Comparison of ENCODE assay signal across 32 mouse cellular contexts in genomic region chr2:72985516-72985915, GRCm38 (mm10). TPM values are rescaled to one million over a fixed set of nuclear protein-coding genes. Genes with fewer than 3 reads are reported as not detected.
DNase-seq lines count a peak whose midpoint lies in the region; ATAC-seq lines count a peak whose summit lies in the region.
"Had no signal": no experiment of that assay in that cellular context is flagged by ENCODE, and none has a peak within 500 bp of the region (broad histone marks: within the 10 kb centered on the region; RNA-seq: fewer than 3 reads in every experiment).

No protein-coding gene starts in this region.

- H3K4me2 ChIP-seq in heart, embryonic 12.5 days, result no peak overlapping the region
- H3K4me2 ChIP-seq in midbrain, embryonic 11.5 days, result no peak overlapping the region
- H3K4me2 ChIP-seq: embryonic facial prominence, embryonic 12.5 days had no signal

- H3K4me1 ChIP-seq in heart, embryonic 12.5 days (replicated peaks), result no peaks in the 10 kb centered on the region
- peaks cover 2% of the 10 kb centered on the region; the same call in 1 of the 2 replicates for H3K4me1 ChIP-seq in midbrain, embryonic 11.5 days (ENCODE audit: control insufficient read depth, insufficient read depth, low read length)
- H3K4me1 ChIP-seq: embryonic facial prominence, embryonic 12.5 days had no signal

- no peak for ATAC-seq in heart, embryonic 12.5 days (ENCODE audit: insufficient number of reproducible peaks, low FRiP score)
- ATAC-seq in midbrain, embryonic 11.5 days (ENCODE audit: low FRiP score), result no peak
- ATAC-seq: activated CD4-positive, CD25-positive, alpha-beta regulatory T cell, adult 4 months; CD4-positive, CD25-positive, alpha-beta regulatory T cell, adult 4 months; forebrain, embryonic 14.5 days; forebrain, embryonic 16.5 days; Patski had no signal

- H3K27ac ChIP-seq in heart, embryonic 12.5 days (ENCODE audit: poor library complexity, severe bottlenecking), result no peak overlapping the region
- H3K27ac ChIP-seq in macrophage, result peak overlapping the region; percentile 84; the same call in 1 of the 2 replicates
- H3K27ac ChIP-seq in midbrain, embryonic 11.5 days (ENCODE audit: low read depth, low read length), result no peak overlapping the region
- H3K27ac ChIP-seq: embryonic facial prominence, embryonic 10.5 days; embryonic facial prominence, embryonic 12.5 days had no signal

- WGBS in heart, embryonic 12.5 days, result 61% methylated on average over 1 of the region's 1 CpGs
- 100% methylated on average over 1 of the region's 1 CpGs for WGBS in macrophage (ENCODE audit: missing documents)
- WGBS in midbrain, embryonic 11.5 days, result 41% methylated on average over 1 of the region's 1 CpGs

- H3K4me3 ChIP-seq in heart, embryonic 12.5 days, result no peak overlapping the region
- no peak overlapping the region for H3K4me3 ChIP-seq in macrophage (ENCODE audit: inconsistent target)
- no peak overlapping the region for H3K4me3 ChIP-seq in midbrain, embryonic 11.5 days (ENCODE audit: low read depth, low read length)
- H3K4me3 ChIP-seq: embryonic facial prominence, embryonic 10.5 days; embryonic facial prominence, embryonic 12.5 days had no signal

- peak; percentile 41 for DNase-seq in heart, adult 11 months
- DNase-seq in ES-CJ7 (ENCODE audit: low read depth, low spot score) (peak; percentile 86), R1 (ENCODE audit: low read depth, low spot score) (peak; percentile 81)
- DNase-seq in adrenal gland, postnatal 14 days, result no peak
- DNase-seq in midbrain, embryonic 11.5 days (ENCODE audit: low spot score, missing footprints), result no peak
- DNase-seq in lung, postnatal 25 days (ENCODE audit: low spot score), result no peak
- DNase-seq: adrenal gland, adult 8-10 months; adrenal gland, postnatal 25 days; B cell, adult 2 months; cerebellum, adult 11 months; cerebellum, adult 18-20 months; cerebellum, adult 8-10 months; cerebellum, postnatal 10 days; cerebellum, postnatal 25 days had no signal

- H3K27me3 ChIP-seq in heart, embryonic 12.5 days (replicated peaks), result no peaks in the 10 kb centered on the region
- no peaks in the 10 kb centered on the region for H3K27me3 ChIP-seq in midbrain, embryonic 11.5 days (ENCODE audit: control insufficient read depth, insufficient read depth, low read length)
- H3K27me3 ChIP-seq: CH12.LX; embryonic facial prominence, embryonic 12.5 days; Patski had no signal

- peaks cover 21% of the 10 kb centered on the region; the same call in 1 of the 2 replicates for H3K79me2 ChIP-seq in macrophage (ENCODE audit: inconsistent target)

- peaks cover 13% of the 10 kb centered on the region for H3K9me3 ChIP-seq in heart, embryonic 12.5 days (replicated peaks)
- peaks cover 5% of the 10 kb centered on the region; the same call in 1 of the 2 replicates for H3K9me3 ChIP-seq in midbrain, embryonic 11.5 days (ENCODE audit: control insufficient read depth, low read length)
- H3K9me3 ChIP-seq: embryonic facial prominence, embryonic 12.5 days had no signal

- no peak overlapping the region for H3K9ac ChIP-seq in heart, embryonic 12.5 days
- no peak overlapping the region for H3K9ac ChIP-seq in midbrain, embryonic 11.5 days (ENCODE audit: low read length)
- H3K9ac ChIP-seq: embryonic facial prominence, embryonic 12.5 days had no signal

- peaks cover 21% of the 10 kb centered on the region for H3K36me3 ChIP-seq in heart, embryonic 12.5 days
- no peaks in the 10 kb centered on the region for H3K36me3 ChIP-seq in macrophage (ENCODE audit: inconsistent target)
- H3K36me3 ChIP-seq in midbrain, embryonic 11.5 days (ENCODE audit: control insufficient read depth, insufficient read depth, low read length), result no peaks in the 10 kb centered on the region
- H3K36me3 ChIP-seq: embryonic facial prominence, embryonic 12.5 days had no signal

RNA-seq across cellular contexts. Expression of gene Gm11084, which starts 1.0 kb away (rescaled TPM):
- polyA plus RNA-seq in heart, embryonic 12.5 days (2016; fragmentation: Nextera tagmentation; extraction: Ambion mirVana), result not detected in 2 replicates
- not detected for total RNA-seq in macrophage (2018; cell fraction: chromatin; rRNA removed)
- not detected for total RNA-seq in macrophage (2018; cell fraction: cytosol; rRNA removed)
- total RNA-seq in macrophage (2018; cell fraction: nucleus; rRNA removed), result not detected
- not detected in 3 replicates for polyA plus RNA-seq in macrophage (2018)
- not detected in 2 replicates for total RNA-seq in adrenal gland, postnatal 14 days (2021)
- not detected in 2 replicates for polyA plus RNA-seq in midbrain, embryonic 11.5 days (2014; fragmentation: Nextera tagmentation; extraction: Ambion mirVana)
- total RNA-seq: adrenal gland, adult 18-20 months; adrenal gland, adult 8-10 months; adrenal gland, postnatal 25 days; adrenal gland, postnatal 4 days; CH12.LX; G1E had no signal
- polyA plus RNA-seq: activated CD4-positive, CD25-positive, alpha-beta regulatory T cell, adult 4 months; brain, embryonic 14.5 days; CD4-positive, CD25-positive, alpha-beta regulatory T cell, adult 4 months; cortical plate, adult 2 months; embryonic facial prominence, embryonic 10.5 days; embryonic facial prominence, embryonic 12.5 days; embryonic facial prominence, embryonic 14.5 days; forebrain, embryonic 11.5 days; forebrain, embryonic 14.5 days; forebrain, embryonic 16.5 days; frontal cortex, adult 2 months; G1E; Patski had no signal

RNA-seq across cellular contexts. Expression of gene Sp3, which starts 5.3 kb away (rescaled TPM):
- polyA plus RNA-seq in heart, embryonic 12.5 days (2016; fragmentation: Nextera tagmentation; extraction: Ambion mirVana), result 43.8 and 44.6 TPM in 2 replicates
- total RNA-seq in macrophage (2018; cell fraction: chromatin; rRNA removed), result 100 to 1,000 TPM in 15 of 26 experiments, 10 to 100 TPM in 11; 30.7 to 237 (median 121) TPM
- 10 to 100 TPM; 21.0 to 83.6 (median 68.2) TPM for total RNA-seq in macrophage (2018; cell fraction: cytosol; rRNA removed)
- 100 to 1,000 TPM in 11 of 26 experiments, 10 to 100 TPM in 15; 32.4 to 243 (median 74.9) TPM for total RNA-seq in macrophage (2018; cell fraction: nucleus; rRNA removed)
- 49.5 to 59.1 TPM (median 51.3 TPM) in 3 replicates for polyA plus RNA-seq in macrophage (2018)
- 58.9 and 65.9 TPM in 2 replicates for total RNA-seq in adrenal gland, postnatal 14 days (2021)
- polyA plus RNA-seq in midbrain, embryonic 11.5 days (2014; fragmentation: Nextera tagmentation; extraction: Ambion mirVana), result 69.1 and 69.3 TPM in 2 replicates

Comparison
In these comparisons a context has a peak if more than half of its experiments do, and no peak if none do; other contexts are left out.
1. DNase-seq: peak in heart, adult 11 months (single experiment), ES-CJ7 (single experiment) and R1 (single experiment); none in adrenal gland, postnatal 14 days (single experiment), midbrain, embryonic 11.5 days (single experiment) and lung, postnatal 25 days (single experiment).